Mouse (Mus musculus): ENCODE data around the gene H60c. TPM values are rescaled to one million over a fixed set of nuclear protein-coding genes. Genes with fewer than 3 reads are reported as not detected.
"Not testable (repeated sequence)": the region's sequence is repeated elsewhere in the genome, so short reads cannot be mapped to it uniquely, and the experiment has no call there.

The H60c gene
- 0.35 and 1.1 TPM in 2 replicates for total RNA-seq (2017)

DNA sequence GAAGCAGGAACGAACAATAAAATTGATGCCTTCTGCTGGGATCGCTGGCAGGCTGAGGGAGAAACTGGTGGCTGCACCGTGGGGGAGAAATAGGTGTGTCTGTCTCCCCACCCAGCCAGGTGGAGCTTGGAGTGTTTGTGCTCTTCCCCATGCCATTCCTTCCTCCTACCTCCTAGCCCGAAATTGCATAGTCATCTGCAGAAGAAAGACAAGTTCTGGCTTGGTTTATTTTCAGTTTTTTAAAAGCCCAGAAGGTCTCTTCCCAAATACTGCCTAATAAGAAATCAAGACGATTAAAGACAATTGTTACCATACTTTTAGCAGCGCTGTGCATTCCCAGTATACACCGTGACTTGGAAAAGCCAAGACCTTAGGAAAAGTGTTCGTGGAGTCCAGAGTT, at the start of gene H60c:
TSS of gene H60c (minus strand) at position 101 of the 400 bp plus-strand sequence.
- ATAC-seq (ENCODE audit: extremely low read depth, insufficient number of reproducible peaks, low FRiP score, poor library complexity, severe bottlenecking) = no peak

DNA sequence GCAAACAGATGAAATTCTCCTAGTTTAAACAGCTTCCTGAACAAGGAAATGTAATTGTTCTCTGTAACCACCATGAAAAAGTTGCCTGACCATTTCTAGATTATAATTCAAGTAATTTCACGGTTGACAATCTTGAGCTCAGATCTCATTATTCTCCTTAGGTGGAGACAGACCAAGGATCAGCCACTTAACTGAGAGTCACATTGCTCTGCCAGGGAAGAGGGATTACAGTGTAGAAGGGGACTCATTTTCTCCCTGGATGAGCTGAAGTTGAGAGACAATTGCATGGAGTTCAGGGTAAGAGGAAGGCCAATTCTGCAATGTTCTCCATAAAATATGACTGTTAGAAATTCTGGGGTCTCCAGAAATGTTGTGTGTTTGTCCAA, 41.2 kb upstream of the H60c start:
- ATAC-seq (ENCODE audit: extremely low read depth, insufficient number of reproducible peaks, low FRiP score, poor library complexity, severe bottlenecking) = no peak

GRCm38 (mm10) chr10:3308180-3308820, 40.7 kb upstream of the H60c start:
- ATAC-seq (ENCODE audit: extremely low read depth, insufficient number of reproducible peaks, low FRiP score, poor library complexity, severe bottlenecking) = no peak

- ATAC-seq (ENCODE audit: extremely low read depth, insufficient number of reproducible peaks, low FRiP score, poor library complexity, severe bottlenecking) = no peak
Measured at GRCm38 (mm10) chr10:3307752-3308151, 40.2 kb upstream of the H60c start.

DNA sequence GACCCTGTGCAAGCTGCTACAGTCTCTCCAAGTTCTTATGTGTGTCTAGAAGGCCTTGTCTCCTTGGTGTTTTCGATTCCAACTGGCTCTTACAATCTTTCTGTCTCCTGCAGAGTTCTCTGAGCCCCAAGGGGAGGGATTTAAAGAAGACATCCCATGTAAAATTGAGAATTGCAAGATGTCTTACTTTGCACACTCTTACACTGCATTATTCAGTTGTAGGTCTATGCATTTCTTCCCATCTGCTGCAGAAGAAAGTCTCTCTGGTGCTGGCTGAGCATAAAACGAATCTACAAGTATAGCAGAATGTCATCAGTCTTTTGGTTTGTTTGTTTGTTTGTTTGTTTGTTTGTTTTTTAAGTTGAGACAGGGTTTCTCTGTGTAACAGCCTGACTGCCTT, 26.4 kb upstream of the H60c start:
- no peak for ATAC-seq (ENCODE audit: extremely low read depth, insufficient number of reproducible peaks, low FRiP score, poor library complexity, severe bottlenecking)

DNA sequence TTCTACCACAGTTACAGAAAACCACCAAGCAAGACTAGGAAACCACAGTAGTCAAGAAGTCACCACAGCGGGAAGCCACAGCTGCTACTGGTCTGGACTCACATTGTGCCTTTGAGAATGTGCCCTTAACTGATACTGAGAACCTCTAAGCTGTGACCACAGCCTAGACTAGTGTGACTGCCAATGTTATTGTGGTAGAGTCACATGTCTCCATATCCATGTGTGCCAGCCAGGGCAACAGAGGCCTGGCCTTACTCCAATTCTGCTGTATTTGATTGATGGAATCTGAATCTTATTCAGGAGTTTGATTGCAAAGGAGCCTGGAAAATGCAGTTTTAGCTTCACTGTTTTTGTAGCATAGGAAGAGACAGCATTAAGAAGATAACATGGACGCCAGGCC, 13.5 kb upstream of the H60c start:
- ATAC-seq (ENCODE audit: extremely low read depth, insufficient number of reproducible peaks, low FRiP score, poor library complexity, severe bottlenecking) = no peak

DNA sequence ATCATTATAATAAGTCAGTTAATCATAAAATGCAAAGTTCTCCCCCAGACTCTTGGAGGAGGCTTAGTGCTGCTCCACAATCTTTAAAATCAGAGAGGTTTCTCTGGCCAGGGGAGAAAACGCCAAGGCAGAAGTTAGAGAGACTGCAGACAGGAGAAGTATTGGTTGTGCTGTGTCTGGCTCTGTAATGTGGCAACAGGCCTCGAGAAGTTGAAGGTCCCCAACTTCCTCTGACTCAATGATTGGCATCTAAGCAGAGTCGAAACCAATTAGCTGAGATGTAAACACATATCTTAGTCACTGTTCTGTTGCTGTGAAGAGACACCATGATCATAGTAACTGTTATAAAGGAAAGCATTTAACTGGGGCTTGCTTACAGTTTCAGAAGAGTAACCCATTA, 6.5 kb upstream of the H60c start:
- peak; percentile 84 for ATAC-seq (ENCODE audit: extremely low read depth, insufficient number of reproducible peaks, low FRiP score, poor library complexity, severe bottlenecking)

GRCm38 (mm10) chr10:3271036-3271435, 3.5 kb upstream of the H60c start:
- peak; percentile 66; the same call in 1 of the 2 replicates for ATAC-seq (ENCODE audit: extremely low read depth, insufficient number of reproducible peaks, low FRiP score, poor library complexity, severe bottlenecking)

DNA sequence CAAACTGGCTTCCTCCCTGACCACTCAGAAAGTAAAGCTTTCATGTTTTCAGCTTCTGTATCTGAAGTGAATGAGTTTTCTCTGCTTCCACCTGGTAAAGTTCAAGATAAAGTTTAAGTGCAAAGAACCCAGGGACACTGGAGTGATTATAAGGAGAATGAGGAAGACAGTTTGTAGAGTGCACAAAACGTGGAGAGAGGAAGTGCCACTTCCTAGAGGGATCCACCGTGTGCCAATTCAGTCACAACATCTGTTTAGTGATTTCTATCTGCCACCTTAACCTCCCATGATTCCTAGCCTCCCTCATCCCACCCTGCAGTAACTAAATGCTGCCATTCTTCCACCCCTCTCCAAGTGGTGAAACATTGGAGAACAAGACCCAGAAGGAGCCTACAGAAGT, 842 bp downstream of the H60c start:
- ATAC-seq (ENCODE audit: extremely low read depth, insufficient number of reproducible peaks, low FRiP score, poor library complexity, severe bottlenecking) = no peak

- ATAC-seq (ENCODE audit: extremely low read depth, insufficient number of reproducible peaks, low FRiP score, poor library complexity, severe bottlenecking) = no peak
Measured at GRCm38 (mm10) chr10:3262784-3263183, 4.8 kb downstream of the H60c start.

DNA sequence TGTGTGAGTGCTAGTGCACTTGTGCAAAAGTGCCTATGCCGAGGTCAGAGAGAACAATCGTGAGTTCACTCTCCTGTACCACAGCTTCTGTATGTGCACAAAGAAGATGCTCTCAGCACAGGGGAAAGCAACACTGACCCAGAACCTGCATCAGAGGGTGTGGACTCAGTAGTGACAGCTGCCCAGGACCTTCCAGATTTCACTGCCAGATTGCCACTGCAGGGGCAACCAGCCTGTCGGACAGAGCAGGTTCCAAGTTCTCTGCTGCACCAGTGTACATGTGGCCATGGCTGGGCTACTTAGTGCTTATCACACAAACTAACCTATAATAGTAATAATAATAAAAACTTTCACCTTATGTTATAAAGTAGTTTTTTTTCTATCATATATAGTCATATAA, 10.2 kb downstream of the H60c start:
- no peak for ATAC-seq (ENCODE audit: extremely low read depth, insufficient number of reproducible peaks, low FRiP score, poor library complexity, severe bottlenecking)

DNA sequence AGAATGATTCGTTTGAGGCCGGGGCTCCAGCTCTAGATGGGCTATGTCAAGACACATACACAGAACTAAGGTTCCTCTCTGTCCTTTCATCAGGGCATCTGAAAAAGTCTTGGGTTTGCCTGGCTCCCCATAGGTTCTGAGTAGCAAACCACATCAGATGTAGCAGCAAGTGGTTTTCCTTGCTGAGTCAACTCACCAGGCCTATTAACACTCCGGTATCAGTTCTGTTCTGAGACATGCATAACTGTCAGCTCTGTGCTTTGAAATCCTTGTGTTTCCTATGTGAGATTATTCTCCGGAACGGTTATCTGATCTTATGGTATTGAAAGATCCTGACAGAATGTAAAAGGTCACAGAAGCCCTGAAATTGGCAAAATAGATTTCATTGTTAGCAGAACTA, 29.1 kb downstream of the H60c start:
- ATAC-seq (ENCODE audit: extremely low read depth, insufficient number of reproducible peaks, low FRiP score, poor library complexity, severe bottlenecking) = not testable (repeated sequence)

DNA sequence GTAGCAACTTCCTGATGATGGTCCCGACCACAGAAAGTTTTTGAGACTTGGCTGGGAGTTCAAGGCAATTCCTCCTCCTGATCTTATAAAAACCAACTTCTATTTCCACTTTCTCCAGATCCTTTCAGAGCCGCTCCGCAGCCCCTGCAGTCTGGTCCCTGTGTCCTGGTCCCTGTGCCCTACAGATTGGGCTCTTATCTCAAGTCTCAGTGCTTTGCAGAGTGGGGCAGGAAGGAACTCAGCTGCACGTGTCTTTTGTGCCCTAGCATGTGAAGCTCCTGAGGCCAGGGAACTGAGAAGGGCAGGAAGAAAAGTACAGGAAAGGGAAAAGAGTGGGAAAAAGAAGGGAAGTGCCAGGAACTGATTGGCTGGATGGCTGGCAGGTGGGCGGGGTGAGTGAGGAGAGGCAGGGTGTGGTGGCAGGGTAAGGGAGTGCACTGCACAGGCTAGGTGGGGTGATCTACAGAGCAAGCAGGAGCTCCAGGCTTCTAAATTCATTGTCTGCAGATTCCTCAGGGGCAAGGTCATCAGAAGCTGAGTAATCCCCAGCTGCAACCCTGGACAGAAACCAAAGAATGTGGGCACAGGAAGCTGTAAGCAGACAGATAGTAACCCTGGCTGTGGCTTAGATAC, 30.8 kb downstream of the H60c start:
- no peak for ATAC-seq (ENCODE audit: extremely low read depth, insufficient number of reproducible peaks, low FRiP score, poor library complexity, severe bottlenecking)

- no peak for ATAC-seq (ENCODE audit: extremely low read depth, insufficient number of reproducible peaks, low FRiP score, poor library complexity, severe bottlenecking)
Measured at GRCm38 (mm10) chr10:3228447-3229195, 39.0 kb downstream of the H60c start.

Other genes with a start within 250 kb of the H60c start
- 0.35 TPM in 1 of 2 replicates, not detected in the other for gene Ppp1r14c, start 98.3 kb upstream of the H60c start, total RNA-seq (2017)

Measured in neutrophil, adult 5-6 weeks (primary cell).